Mouse (Mus musculus) myocyte (in vitro differentiated cells): ENCODE measurements at regions not wholly inside any gene's neighbourhood (a gene's known extent, or its start where the extent isn't known, plus 50 kb on each side); places are given as distances from the start of the nearest gene placed in this dataset.

ENCODE experiments used
- H3K27me3 ChIP-seq: one replicate; pipeline ENCODE4 v1.6.1; 2011; ENCODE audit not compliant: control insufficient read depth, insufficient read depth, insufficient read length
- H3K36me3 ChIP-seq: one replicate; pipeline ENCODE4 v1.6.1; 2011; ENCODE audit not compliant: control insufficient read depth, insufficient read depth
- H3K4me2 ChIP-seq: one replicate; pipeline ENCODE4 v1.6.1; 2011; ENCODE audit warnings: low read depth, control low read depth
- H3K4me3 ChIP-seq: one replicate; pipeline ENCODE4 v1.5.1; 2011; ENCODE audit warnings: mild to moderate bottlenecking, control low read depth, moderate library complexity
- H3K79me2 ChIP-seq: one replicate; pipeline ENCODE4 v1.6.1; 2011; ENCODE audit not compliant: control insufficient read depth, insufficient read depth
- H3ac ChIP-seq: one replicate; pipeline ENCODE4 v1.6.1; 2011; ENCODE audit not compliant: control insufficient read depth, insufficient read length
- CEBPB ChIP-seq: IDR thresholded peaks from 2 replicates; pipeline ENCODE4 v1.6.1; 2011; ENCODE audit warnings: mild to moderate bottlenecking, moderate library complexity; ENCODE audit not compliant: poor library complexity, insufficient read depth, severe bottlenecking
- E2F4 ChIP-seq: IDR thresholded peaks from one replicate; pipeline ENCODE4 v1.6.1; 2011; ENCODE audit warnings: mild to moderate bottlenecking, control low read depth, moderate library complexity; ENCODE audit not compliant: insufficient read depth
- MAX ChIP-seq: IDR thresholded peaks from one replicate; pipeline ENCODE4 v1.6.1; 2011; ENCODE audit warnings: low read depth, mild to moderate bottlenecking, control low read depth
- MYOD1 ChIP-seq, 3 experiments: IDR thresholded peaks; one replicate each; pipeline ENCODE4 v1.6.1; 2011; ENCODE audit warnings: control low read depth in 2 of 3, low read depth in 2 of 3, mild to moderate bottlenecking in 2 of 3, moderate library complexity in 1 of 3; ENCODE audit not compliant: insufficient read length in 2 of 3, control insufficient read depth in 1 of 3
- MYOG ChIP-seq, 3 experiments: IDR thresholded peaks; one replicate each; pipeline ENCODE4 v1.6.1; 2011; ENCODE audit warnings: control low read depth in 2 of 3, low read depth in 2 of 3, mild to moderate bottlenecking in 2 of 3; ENCODE audit not compliant: insufficient read length in 2 of 3, control insufficient read depth in 1 of 3, insufficient read depth in 1 of 3
- POLR2A ChIP-seq: IDR thresholded peaks from one replicate; pipeline ENCODE4 v1.6.1; 2011; ENCODE audit warnings: low read depth, mild to moderate bottlenecking, control low read depth, moderate library complexity; ENCODE audit not compliant: insufficient read length
- POLR2AphosphoS2 ChIP-seq: IDR thresholded peaks from one replicate; pipeline ENCODE4 v1.6.1; 2011; ENCODE audit warnings: low read depth, control low read depth; ENCODE audit not compliant: insufficient read length
- REST ChIP-seq: IDR thresholded peaks from one replicate; pipeline ENCODE4 v1.6.1; 2011; ENCODE audit warnings: mild to moderate bottlenecking, control low read depth, moderate library complexity; ENCODE audit not compliant: insufficient read depth, insufficient read length
- SRF ChIP-seq: IDR thresholded peaks from one replicate; pipeline ENCODE4 v1.6.1; 2011; ENCODE audit warnings: low read depth; ENCODE audit not compliant: control insufficient read depth, insufficient read length
- TCF12 ChIP-seq: IDR thresholded peaks from one replicate; pipeline ENCODE4 v1.6.1; 2011; ENCODE audit warnings: mild to moderate bottlenecking, control low read depth; ENCODE audit not compliant: poor library complexity, insufficient read depth, severe bottlenecking
- TCF3 ChIP-seq: IDR thresholded peaks from one replicate; pipeline ENCODE4 v1.6.1; 2011; ENCODE audit warnings: low read depth, control low read depth; ENCODE audit not compliant: insufficient read length
- USF1 ChIP-seq: IDR thresholded peaks from one replicate; pipeline ENCODE4 v1.6.1; 2011; ENCODE audit warnings: low read depth, mild to moderate bottlenecking, control low read depth, moderate library complexity

- Histone ChIP-seq H3K4me3 (no peak overlapping the region), H3K27me3 (no peaks in the 10 kb centered on the region), H3K36me3 (no peaks in the 10 kb centered on the region), H3K79me2 (no peaks in the 10 kb centered on the region), H3K4me2 (no peak overlapping the region), H3ac (no peak overlapping the region)
- no peak for TF ChIP-seq MYOD1 (IDR thresholded peaks at IDR 0.05; ENCODE audit: control insufficient read depth in 1 of 3, insufficient read length in 2 of 3, low read depth in 2 of 3)
- no peak for TF ChIP-seq POLR2AphosphoS2
- no peak for TF ChIP-seq MYOG (IDR thresholded peaks at IDR 0.05; ENCODE audit: control insufficient read depth in 1 of 3, insufficient read depth in 1 of 3, insufficient read length in 2 of 3, low read depth in 2 of 3)
- TF ChIP-seq SRF: no peak
- TF ChIP-seq E2F4: no peak
- no peak for TF ChIP-seq REST
- TF ChIP-seq TCF12: no peak
- TF ChIP-seq MAX: no peak
These were observed 475.8 kb upstream of the Fam19a5 start for GRCm38 (mm10) chr15:87068261-87068660.

- H3K27me3 ChIP-seq: no peaks in the 10 kb centered on the region
- TF ChIP-seq E2F4: no peak
- no peak for TF ChIP-seq MAX
- TF ChIP-seq TCF12: no peak
- no peak for TF ChIP-seq SRF
- TF ChIP-seq TCF3: no peak
- no peak for TF ChIP-seq MYOG (IDR thresholded peaks at IDR 0.05; ENCODE audit: control insufficient read depth in 1 of 3, insufficient read depth in 1 of 3, insufficient read length in 2 of 3, low read depth in 2 of 3)
- TF ChIP-seq MYOD1 (IDR thresholded peaks at IDR 0.05; ENCODE audit: control insufficient read depth in 1 of 3, insufficient read length in 2 of 3, low read depth in 2 of 3): no peak
- TF ChIP-seq POLR2AphosphoS2: no peak
- no peak for TF ChIP-seq POLR2A
- no peak for TF ChIP-seq CEBPB
- TF ChIP-seq REST: no peak
- no peak for TF ChIP-seq USF1
- H3K79me2 ChIP-seq: no peaks in the 10 kb centered on the region
- no peak overlapping the region for H3ac ChIP-seq
- no peaks in the 10 kb centered on the region for H3K36me3 ChIP-seq
- peak overlapping the region; percentile 60 for H3K4me2 ChIP-seq
- no peak overlapping the region for H3K4me3 ChIP-seq
These were observed 469.5 kb upstream of the Fam19a5 start for GRCm38 (mm10) chr15:87074559-87074958.

GRCm38 (mm10) chr15:87089827-87090226, 454.3 kb upstream of the Fam19a5 start:
- no peak overlapping the region for H3K4me2 ChIP-seq
- H3K27me3 ChIP-seq: no peaks in the 10 kb centered on the region
- no peak for TF ChIP-seq E2F4
- TF ChIP-seq TCF12: no peak
- TF ChIP-seq TCF3: no peak
- TF ChIP-seq SRF: no peak
- TF ChIP-seq POLR2AphosphoS2: no peak
- TF ChIP-seq MAX: no peak
- no peak for TF ChIP-seq POLR2A
- no peak for TF ChIP-seq REST
- no peak for TF ChIP-seq MYOD1 (IDR thresholded peaks at IDR 0.05; ENCODE audit: control insufficient read depth in 1 of 3, insufficient read length in 2 of 3, low read depth in 2 of 3)
- H3K36me3 ChIP-seq: no peaks in the 10 kb centered on the region
- H3K4me3 ChIP-seq: no peak overlapping the region
- H3K79me2 ChIP-seq: no peaks in the 10 kb centered on the region
- H3ac ChIP-seq: no peak overlapping the region

DNA sequence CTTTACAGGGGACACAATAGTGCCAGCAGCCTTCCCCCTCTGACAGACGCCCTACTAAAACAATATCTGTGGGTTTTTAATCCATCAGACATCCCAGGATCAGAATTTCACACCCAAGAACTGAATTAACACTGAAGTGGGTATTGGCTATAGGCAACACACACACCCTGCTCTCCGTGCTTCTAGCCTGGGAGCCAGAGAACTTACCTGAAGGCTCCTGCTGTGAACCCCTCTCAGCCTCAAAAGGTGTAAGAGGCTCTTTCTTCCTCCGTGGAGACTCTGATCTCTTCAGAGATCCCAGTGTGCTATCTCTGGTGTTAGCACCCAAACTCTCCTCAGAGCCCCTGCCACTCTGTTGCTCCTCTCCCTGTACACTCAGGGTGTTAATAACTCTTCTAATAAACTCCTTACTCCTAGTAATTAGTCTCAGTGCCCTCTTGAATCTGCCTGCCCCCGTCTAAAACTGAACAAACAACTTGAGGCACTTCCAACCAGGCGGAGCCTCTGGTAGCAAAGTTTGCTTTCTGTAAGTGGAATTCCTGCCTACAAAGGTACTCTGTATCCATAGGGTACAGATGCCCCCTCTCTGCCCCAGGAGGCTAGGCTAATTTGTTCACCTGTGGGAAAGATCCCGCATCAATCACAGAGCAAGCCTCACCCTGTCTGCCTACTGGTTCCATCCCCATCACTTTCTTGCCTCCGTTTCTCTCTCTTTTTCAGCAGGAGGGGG, 452.9 kb upstream of the Fam19a5 start:
- TF ChIP-seq POLR2A (no peak), E2F4 (no peak), TCF12 (no peak)
- Histone ChIP-seq H3ac (no peak overlapping the region), H3K79me2 (no peaks in the 10 kb centered on the region), H3K4me2 (no peak overlapping the region), H3K27me3 (no peaks in the 10 kb centered on the region), H3K4me3 (no peak overlapping the region), H3K36me3 (no peaks in the 10 kb centered on the region)

GRCm38 (mm10) chr15:87097206-87097605, 446.9 kb upstream of the Fam19a5 start:
- Histone ChIP-seq H3K4me2 (no peak overlapping the region), H3K4me3 (no peak overlapping the region), H3K36me3 (no peaks in the 10 kb centered on the region), H3ac (no peak overlapping the region), H3K27me3 (no peaks in the 10 kb centered on the region), H3K79me2 (no peaks in the 10 kb centered on the region)
- TF ChIP-seq CEBPB: no peak
- TF ChIP-seq TCF3: no peak
- TF ChIP-seq TCF12: no peak
- TF ChIP-seq POLR2A: no peak
- no peak for TF ChIP-seq MAX
